Mouse (Mus musculus): ENCODE data around the gene Acadl.

The Acadl gene

DNA sequence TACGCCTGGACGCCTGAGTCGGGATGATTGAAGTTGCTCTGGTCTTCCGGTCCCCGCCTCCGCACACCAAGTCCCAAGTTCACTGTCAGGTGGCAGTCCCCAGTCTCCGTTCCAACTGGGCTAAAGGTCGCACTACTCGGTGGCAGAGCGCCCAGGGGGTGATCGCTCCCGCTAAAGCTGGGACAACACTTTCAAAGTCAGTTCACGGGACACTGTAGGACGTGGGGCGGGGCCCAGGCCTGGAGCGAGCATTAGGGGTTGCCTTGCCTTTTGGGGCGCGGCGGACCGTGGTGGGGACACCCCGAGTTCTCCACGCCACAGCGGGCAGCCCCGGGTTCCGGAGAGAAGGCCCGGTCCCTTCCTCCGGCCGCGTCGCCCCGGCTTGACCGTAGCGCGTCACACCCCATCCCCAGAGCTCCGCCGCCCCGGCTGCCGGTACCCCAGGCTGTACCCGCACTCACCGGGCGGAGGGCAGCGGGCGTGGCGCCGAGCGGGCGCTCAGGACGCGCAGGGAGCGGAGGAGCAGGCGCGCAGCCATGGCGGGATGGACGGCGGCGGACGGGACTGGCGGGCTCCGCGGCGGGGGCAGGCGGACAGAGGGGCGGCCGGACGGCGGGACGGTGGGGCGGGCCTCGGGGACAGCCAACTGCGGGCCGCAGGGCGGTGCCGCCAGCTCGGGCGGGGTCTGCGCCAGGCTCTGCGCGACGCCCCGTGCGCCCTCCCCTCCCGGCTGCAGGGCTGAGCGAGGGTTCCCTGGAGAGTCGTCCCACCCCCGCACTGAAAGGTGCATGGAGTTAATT is at the start of gene Acadl:
Gene Acadl, minus strand, starts transcription at position 566 of the 800 bp plus-strand sequence.
- in situ Hi-C loops (cut with MboI; ENCODE audit: low sequenced_read_pairs): no loop called here

- in situ Hi-C loops (cut with MboI; ENCODE audit: low sequenced_read_pairs): no loop called here
Measured at GRCm38 (mm10) chr1:66912305-66912704, 49.2 kb upstream of the Acadl start.

GRCm38 (mm10) chr1:66902566-66902965 is 39.5 kb upstream of the Acadl start:
- in situ Hi-C loops (cut with MboI; ENCODE audit: low sequenced_read_pairs): no loop called here

DNA sequence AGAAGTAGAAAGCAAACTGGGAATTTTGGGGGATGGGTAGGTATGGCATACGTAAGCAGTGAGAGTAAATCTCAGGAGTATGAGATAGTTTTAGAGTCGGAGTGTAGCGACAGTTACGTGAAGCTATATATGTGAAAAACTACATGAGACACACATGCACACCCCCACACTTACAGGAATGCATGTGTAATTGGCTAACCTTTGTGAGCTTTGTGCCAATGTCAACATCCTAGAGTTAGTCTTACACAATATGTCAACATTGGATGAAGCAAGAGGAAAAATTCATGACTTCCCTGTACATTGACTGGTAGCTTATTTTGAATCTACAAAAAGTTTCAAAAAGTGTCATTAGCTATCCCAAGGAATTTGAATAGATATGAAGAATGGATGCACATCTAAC is 37.9 kb upstream of the Acadl start:
- in situ Hi-C loops (cut with MboI; ENCODE audit: low sequenced_read_pairs): no loop called here

GRCm38 (mm10) chr1:66898261-66898660 is 35.2 kb upstream of the Acadl start:
- in situ Hi-C loops (cut with MboI; ENCODE audit: low sequenced_read_pairs): no loop called here

- in situ Hi-C loops (cut with MboI; ENCODE audit: low sequenced_read_pairs): no loop called here
Measured at GRCm38 (mm10) chr1:66896556-66896955, 33.5 kb upstream of the Acadl start.

DNA sequence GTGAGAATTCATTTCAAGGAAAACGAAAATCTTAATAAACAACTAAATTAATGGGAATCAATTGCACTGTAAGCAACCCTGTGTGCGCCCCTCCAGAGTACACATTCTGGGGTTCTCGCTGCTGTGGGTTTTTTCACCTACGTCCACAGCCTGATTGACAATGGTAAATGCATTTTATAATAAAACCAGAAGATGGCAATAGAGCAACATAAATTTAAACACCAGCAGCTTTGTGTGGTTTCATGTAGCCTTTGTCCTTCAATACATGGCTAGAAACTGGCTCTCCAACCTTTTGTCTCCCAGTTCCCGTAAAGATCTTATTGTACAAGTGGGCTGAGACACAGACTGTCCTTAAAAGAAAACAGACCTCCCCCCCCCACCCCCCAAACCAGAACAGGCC is 33.0 kb upstream of the Acadl start:
- in situ Hi-C loops (cut with MboI; ENCODE audit: low sequenced_read_pairs): no loop called here

GRCm38 (mm10) chr1:66895837-66896118 is 32.7 kb upstream of the Acadl start:
- in situ Hi-C loops (cut with MboI; ENCODE audit: low sequenced_read_pairs): no loop called here

GRCm38 (mm10) chr1:66895093-66895836 is 32.2 kb upstream of the Acadl start:
- in situ Hi-C loops (cut with MboI; ENCODE audit: low sequenced_read_pairs): no loop called here

DNA sequence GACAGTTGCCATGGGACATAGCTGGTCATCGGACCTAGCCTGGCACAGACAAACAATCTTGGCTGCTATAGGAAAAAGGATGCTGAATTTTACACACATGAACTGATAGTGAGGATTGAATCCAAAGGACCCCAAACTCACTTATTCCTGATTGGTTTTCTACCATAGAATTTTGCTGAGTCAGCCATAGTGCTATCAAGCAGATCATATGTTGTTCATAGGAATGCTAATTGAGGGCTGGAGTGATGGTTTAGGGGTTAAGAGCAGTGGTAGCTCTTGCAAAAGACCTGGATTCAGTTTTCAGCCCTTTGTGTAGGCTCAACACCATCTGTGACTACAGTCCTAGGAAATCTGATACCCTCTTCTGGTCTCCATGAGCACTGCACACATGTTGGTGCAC is 24.1 kb upstream of the Acadl start:
- in situ Hi-C loops (cut with MboI; ENCODE audit: low sequenced_read_pairs): no loop called here

DNA sequence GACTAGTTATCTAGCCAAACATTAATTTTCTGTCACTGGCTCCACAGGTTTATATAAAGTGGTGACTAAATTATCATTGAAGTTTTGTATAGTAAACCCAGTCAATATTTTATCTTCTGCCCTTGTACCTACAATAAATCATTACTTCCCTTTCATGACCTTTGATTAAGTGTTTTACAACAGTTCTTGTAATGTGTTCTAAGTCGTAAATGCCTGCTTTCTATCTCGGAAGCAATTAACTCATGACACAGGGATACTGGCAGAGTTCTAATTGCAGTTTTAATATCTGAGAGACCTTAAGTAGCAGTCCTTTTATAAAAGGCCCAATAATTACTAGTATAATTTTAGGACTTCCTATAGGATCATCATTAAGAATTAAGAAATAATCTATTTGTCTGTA is 17.1 kb upstream of the Acadl start:
- in situ Hi-C loops (cut with MboI; ENCODE audit: low sequenced_read_pairs): no loop called here

- in situ Hi-C loops (cut with MboI; ENCODE audit: low sequenced_read_pairs): no loop called here
Measured at GRCm38 (mm10) chr1:66874740-66875139, 11.7 kb upstream of the Acadl start.

GRCm38 (mm10) chr1:66871591-66871990 is 8.5 kb upstream of the Acadl start:
- in situ Hi-C loops (cut with MboI; ENCODE audit: low sequenced_read_pairs): no loop called here

DNA sequence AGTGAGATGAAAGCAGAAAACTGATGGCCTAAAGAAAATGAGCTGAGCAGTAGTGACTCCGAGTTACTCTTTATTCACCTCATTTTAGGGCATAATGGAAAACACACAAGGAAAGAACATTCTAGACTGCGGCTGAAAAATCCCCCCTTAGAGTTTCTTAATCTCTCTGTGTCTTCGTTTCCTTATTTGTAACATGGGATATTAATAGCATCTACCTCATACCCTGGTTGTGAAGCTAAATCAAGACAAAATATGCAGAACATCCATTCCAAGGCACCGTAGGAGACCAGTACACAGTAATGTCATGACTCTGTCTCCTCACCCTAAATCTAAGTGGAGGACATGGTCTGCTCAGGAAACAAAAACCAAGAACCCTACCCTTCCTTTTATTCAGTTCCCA is 2.6 kb upstream of the Acadl start:
- in situ Hi-C loops (cut with MboI; ENCODE audit: low sequenced_read_pairs): no loop called here

DNA sequence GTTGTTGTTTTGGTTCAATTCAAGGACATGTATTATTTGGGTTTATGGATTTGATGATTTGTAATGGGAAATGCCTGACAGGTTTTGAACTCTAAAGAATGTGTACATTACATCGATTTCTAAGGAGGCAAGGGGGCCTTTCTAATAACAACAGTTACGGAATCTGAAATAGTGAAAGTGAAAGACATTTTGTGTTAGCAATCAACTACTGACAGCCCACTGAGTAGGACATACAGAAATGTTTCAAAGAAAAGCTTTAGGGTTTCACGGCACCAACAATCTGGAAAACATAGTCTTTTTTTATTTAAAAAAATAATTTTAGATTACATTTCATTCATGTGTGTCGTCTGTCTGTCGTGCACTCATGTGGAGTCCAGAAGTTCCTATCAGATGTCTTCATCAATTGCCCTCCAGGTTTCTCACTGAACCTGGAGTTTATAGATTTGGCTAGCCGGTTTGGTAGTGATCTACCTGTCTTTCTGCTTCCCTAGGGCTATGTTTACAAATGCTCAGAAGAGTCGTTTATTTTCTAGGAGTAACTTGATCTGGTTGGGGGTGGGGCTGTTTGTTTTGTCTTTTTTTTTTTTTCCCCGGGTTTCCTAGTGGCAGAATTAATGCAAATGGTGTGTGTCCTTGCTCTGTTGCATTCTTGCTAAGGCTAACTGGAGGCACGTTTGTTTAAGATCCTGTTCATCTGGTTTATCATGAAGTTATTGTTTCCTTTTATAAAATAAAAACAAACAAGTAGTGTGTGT is 841 bp upstream of the Acadl start:
- in situ Hi-C loops (cut with MboI; ENCODE audit: low sequenced_read_pairs): no loop called here

DNA sequence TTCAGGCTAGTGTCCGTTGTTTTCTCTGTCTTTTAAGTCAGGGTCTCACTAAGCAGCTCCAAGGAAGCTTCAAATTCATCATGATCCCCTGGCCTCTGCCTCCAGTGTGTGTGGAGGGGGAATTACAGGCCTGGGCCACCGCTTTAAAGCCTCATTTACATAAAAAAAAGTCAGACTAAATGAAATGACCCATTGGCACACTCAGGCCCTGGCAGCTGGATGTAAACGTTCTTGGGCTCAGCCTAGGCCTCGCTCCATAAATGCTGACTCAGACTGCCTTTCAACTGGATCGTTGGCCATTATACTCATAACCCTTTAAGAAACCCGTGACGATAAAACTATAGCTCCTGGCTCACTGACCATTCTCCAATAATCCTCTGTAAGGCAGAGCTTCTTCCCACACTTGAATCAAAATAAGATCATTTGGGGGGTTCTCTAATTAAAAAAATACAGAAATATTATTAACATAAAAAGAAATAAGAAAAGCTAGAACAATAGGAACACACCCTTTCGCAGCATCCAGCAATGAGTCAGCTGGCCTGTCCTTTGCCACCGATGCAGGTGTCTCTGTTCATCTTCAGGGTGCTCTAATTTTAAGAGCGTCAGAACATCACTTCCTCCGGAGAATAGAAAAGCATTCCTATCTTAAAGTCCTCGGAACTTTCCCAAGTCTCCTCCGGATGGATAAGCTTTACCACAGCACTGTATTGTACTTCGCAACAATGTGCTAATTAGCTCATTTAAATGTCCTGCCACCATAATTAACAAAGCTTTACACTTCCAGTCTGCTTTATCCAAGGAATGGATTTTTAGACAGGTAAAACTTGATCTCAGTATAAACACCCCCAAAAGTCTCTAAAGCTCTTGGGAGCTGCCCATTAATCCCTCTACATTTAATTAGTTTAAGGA is 1.1 kb downstream of the Acadl start:
- in situ Hi-C loops (cut with MboI; ENCODE audit: low sequenced_read_pairs): no loop called here

DNA sequence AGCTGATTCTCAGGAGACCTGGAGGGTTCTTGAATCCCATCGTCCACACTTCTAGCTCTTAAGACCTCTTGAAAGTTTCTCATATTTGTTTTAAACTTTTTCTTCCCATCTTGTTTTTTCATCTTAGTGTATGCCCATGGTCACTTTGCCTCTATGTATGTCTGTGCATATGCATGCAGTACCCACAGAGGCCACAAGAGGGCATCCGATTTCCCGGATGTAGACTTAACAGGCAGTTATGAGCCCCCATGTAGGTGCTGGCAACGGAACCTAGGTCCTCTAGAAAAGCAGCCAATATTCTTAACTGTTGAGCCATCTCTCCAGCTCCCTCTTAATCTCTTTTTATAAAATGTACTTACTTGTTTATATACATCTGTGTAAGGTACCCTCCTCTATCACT is 15.6 kb downstream of the Acadl start:
- in situ Hi-C loops (cut with MboI; ENCODE audit: low sequenced_read_pairs): no loop called here

DNA sequence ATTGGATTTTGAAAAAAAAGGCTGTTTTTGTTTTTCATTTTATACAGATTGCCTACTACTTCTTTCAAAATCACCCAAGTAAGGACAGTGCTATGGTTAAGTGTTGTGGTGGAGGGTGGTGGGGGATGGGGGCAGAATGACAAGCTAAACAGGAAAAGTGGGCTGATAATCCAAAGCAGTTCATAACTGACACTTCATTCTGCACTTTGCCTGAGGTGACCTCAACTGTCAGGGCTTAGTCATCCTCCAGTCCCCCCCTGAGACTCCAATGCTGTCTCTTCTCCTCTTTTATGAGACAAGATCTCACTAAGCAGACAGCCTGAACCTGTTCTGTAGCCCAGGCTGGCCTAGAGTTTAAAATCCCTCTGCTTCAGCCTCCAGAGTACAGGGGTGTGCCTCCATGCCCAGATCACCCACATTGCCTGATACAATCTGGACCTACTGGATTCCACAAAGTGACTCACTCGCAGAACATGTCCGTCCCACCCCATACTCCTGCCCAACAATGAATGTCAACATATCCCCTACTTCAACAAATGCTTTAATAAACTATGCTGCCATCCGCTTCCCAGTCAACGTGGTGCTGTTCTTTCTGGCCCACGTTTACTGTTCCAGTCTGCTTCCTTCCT is 17.3 kb downstream of the Acadl start:
- in situ Hi-C loops (cut with MboI; ENCODE audit: low sequenced_read_pairs): no loop called here

DNA sequence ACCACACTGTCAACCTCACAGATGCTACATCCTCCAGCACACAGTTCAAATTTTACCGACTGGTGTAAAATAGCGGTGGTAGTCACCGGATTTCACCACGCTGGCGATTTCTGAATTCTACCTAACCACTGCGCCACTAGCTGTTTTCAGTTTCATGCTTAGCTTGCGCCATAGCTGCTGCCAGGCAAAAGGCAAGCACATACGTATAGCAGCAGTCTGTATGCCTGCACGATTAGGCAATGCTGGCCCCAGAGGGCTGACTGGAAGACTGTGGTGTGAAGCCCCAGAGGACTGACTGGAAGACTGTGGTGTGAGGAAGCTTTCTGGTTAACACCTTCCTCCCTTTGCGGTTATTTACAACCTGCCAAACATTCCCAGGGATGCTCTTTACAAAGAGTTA is 21.1 kb downstream of the Acadl start:
- in situ Hi-C loops (cut with MboI; ENCODE audit: low sequenced_read_pairs): no loop called here

GRCm38 (mm10) chr1:66841510-66841909 is 21.6 kb downstream of the Acadl start:
- in situ Hi-C loops (cut with MboI; ENCODE audit: low sequenced_read_pairs): no loop called here

Data from CH12F3 (cell line).